Mouse (Mus musculus) thymus, adult 2 months (tissue): ENCODE results near the gene Sspo. TPM values are rescaled to one million over a fixed set of nuclear protein-coding genes. Genes with fewer than 3 reads are reported as not detected.

Experiments used
- DNase-seq: peaks from one replicate; pipeline ENCODE4 v3.0.0; 2021
- H3K27ac ChIP-seq: fragments of 200-500 bp; 2 replicates; pipeline ENCODE4 v1.5.1; 2012; ENCODE audit warnings: low read length, control low read depth; ENCODE audit not compliant: control insufficient read depth, insufficient read depth
- H3K27me3 ChIP-seq: fragments of 200-500 bp; 2 replicates; pipeline ENCODE4 v1.6.1; 2012; ENCODE audit warnings: mild to moderate bottlenecking, low read length, moderate library complexity, mixed read lengths; ENCODE audit not compliant: control insufficient read depth, insufficient read depth
- H3K36me3 ChIP-seq: fragments of 200-500 bp; 2 replicates; pipeline ENCODE4 v1.6.1; 2012; ENCODE audit warnings: mild to moderate bottlenecking, low read length, moderate library complexity; ENCODE audit not compliant: control insufficient read depth, insufficient read depth
- H3K4me1 ChIP-seq: fragments of 200-500 bp; replicated peaks from 2 replicates; pipeline ENCODE4 v1.6.1; 2012; ENCODE audit warnings: low read length; ENCODE audit not compliant: control insufficient read depth, insufficient read depth
- H3K4me3 ChIP-seq: fragments of 200-500 bp; 2 replicates; pipeline ENCODE4 v1.5.1; 2012; ENCODE audit warnings: mild to moderate bottlenecking, low read length, control low read depth, moderate library complexity; ENCODE audit not compliant: control insufficient read depth, insufficient read depth
- CTCF ChIP-seq: fragments of 200-500 bp; IDR thresholded peaks from 2 replicates; pipeline ENCODE4 v1.5.1; 2012; ENCODE audit warnings: mild to moderate bottlenecking, control low read depth, low read length, moderate library complexity, borderline replicate concordance; ENCODE audit not compliant: control insufficient read depth, poor library complexity, insufficient read depth; ENCODE audit errors: extremely low read depth
- POLR2A ChIP-seq: fragments of 200-500 bp; IDR thresholded peaks from 2 replicates; pipeline ENCODE4 v1.6.1; 2012; ENCODE audit warnings: mild to moderate bottlenecking, low read length, control low read depth, moderate library complexity; ENCODE audit not compliant: control insufficient read depth, poor library complexity, insufficient read depth; ENCODE audit errors: extremely low read depth
- WGBS: fragments of 180-500 bp; shearing (Covaris S2); methylation state at CpG from one replicate; pipeline ENCODE4 v1.1.7; 2018; 5-methylcytosine and 5-hydroxymethylcytosine counted together
- polyA plus RNA-seq: library from polyadenylated mRNA; depleted of rRNA; stranded (reverse); fragments of >200 nt; gene quantifications from 2 replicates; pipeline ENCODE4 v1.2.3, GENCODE M21; 2012

Sspo gene
- polyA plus RNA-seq, 1 experiment, result 35.4 TPM

- DNase-seq, result no peak
- 95% methylated on average over 3 of the region's 3 CpGs for WGBS
- Histone ChIP-seq H3K4me3 (no peak overlapping the region), H3K36me3 (peaks cover 75% of the 10 kb centered on the region), H3K27me3 (no peaks in the 10 kb centered on the region), H3K4me1 (no peaks in the 10 kb centered on the region), H3K27ac (no peak overlapping the region)
- TF ChIP-seq POLR2A, result no peak
These were observed 35.4 kb upstream of the Sspo start for GRCm38 (mm10) chr6:48412662-48413061.

GRCm38 (mm10) chr6:48413081-48413480 lies 34.9 kb upstream of the Sspo start:
- WGBS, result 93% methylated on average over 10 of the region's 10 CpGs

GRCm38 (mm10) chr6:48414886-48415285 lies 33.1 kb upstream of the Sspo start:
- Histone ChIP-seq H3K36me3 (peaks cover 60% of the 10 kb centered on the region), H3K4me1 (no peaks in the 10 kb centered on the region), H3K27ac (no peak overlapping the region), H3K4me3 (no peak overlapping the region), H3K27me3 (no peaks in the 10 kb centered on the region)
- DNase-seq, result no peak
- TF ChIP-seq POLR2A, result no peak
- TF ChIP-seq CTCF, result no peak
- WGBS, result 100% methylated on average over 1 of the region's 1 CpGs

More at GRCm38 (mm10) chr6:48413081-48413480, 34.9 kb upstream of the Sspo start:
- H3K27ac ChIP-seq, result no peak overlapping the region
- TF ChIP-seq CTCF (no peak), POLR2A (no peak)
- H3K36me3 ChIP-seq, result peaks cover 71% of the 10 kb centered on the region
- H3K4me3 ChIP-seq, result no peak overlapping the region
- no peaks in the 10 kb centered on the region for H3K4me1 ChIP-seq
- no peak for DNase-seq
- no peaks in the 10 kb centered on the region for H3K27me3 ChIP-seq

- WGBS, result 97% methylated on average over 7 of the region's 7 CpGs
- Histone ChIP-seq H3K27ac (no peak overlapping the region), H3K36me3 (peaks cover 52% of the 10 kb centered on the region), H3K4me3 (no peak overlapping the region), H3K27me3 (no peaks in the 10 kb centered on the region), H3K4me1 (peaks cover 4% of the 10 kb centered on the region)
- TF ChIP-seq POLR2A, result no peak
- no peak for DNase-seq
These were observed 32.4 kb upstream of the Sspo start for GRCm38 (mm10) chr6:48415636-48416035.

GRCm38 (mm10) chr6:48416486-48416885 lies 31.5 kb upstream of the Sspo start:
- TF ChIP-seq POLR2A (no peak), CTCF (no peak)
- WGBS, result 80% methylated on average over 2 of the region's 2 CpGs
- H3K4me1 ChIP-seq, result peaks cover 5% of the 10 kb centered on the region
- no peak overlapping the region for H3K27ac ChIP-seq
- no peak for DNase-seq
- H3K4me3 ChIP-seq, result no peak overlapping the region
- H3K27me3 ChIP-seq, result no peaks in the 10 kb centered on the region
- peaks cover 46% of the 10 kb centered on the region for H3K36me3 ChIP-seq

- no peak for TF ChIP-seq POLR2A
- 5% methylated on average over 2 of the region's 2 CpGs for WGBS
- no peak for DNase-seq
- Histone ChIP-seq H3K4me1 (peaks cover 5% of the 10 kb centered on the region), H3K4me3 (no peak overlapping the region), H3K36me3 (peaks cover 11% of the 10 kb centered on the region), H3K27me3 (no peaks in the 10 kb centered on the region), H3K27ac (no peak overlapping the region)
These were observed 27.4 kb upstream of the Sspo start for GRCm38 (mm10) chr6:48420647-48421046.

DNA sequence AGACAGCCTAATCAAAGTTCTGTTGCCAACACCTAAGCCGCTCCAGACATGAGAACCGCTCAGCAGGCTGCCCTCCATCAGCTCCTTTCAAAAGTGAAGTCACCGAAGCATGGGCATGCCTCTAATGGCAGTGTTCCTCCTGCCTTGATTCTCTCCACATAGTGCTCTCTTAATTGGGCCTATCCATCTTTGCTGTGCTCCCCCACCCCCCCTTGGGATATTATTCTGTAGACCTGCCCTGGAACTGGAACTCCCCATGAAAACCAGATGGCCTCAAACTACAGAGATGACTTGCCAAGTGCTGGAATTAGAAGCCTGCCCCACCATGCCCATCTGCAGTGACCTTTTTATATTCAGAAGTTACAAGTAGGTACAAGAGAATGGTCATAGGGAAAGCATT lies 24.7 kb upstream of the Sspo start:
- WGBS, result 93% methylated on average over 3 of the region's 3 CpGs
- TF ChIP-seq CTCF (no peak), POLR2A (no peak)
- peaks cover 5% of the 10 kb centered on the region for H3K4me1 ChIP-seq
- no peak overlapping the region for H3K27ac ChIP-seq
- H3K4me3 ChIP-seq, result no peak overlapping the region
- DNase-seq, result no peak
- H3K27me3 ChIP-seq, result no peaks in the 10 kb centered on the region
- H3K36me3 ChIP-seq, result no peaks in the 10 kb centered on the region
